Comparison of ENCODE assay signal across 15 mouse cellular contexts in the genomic region with DNA sequence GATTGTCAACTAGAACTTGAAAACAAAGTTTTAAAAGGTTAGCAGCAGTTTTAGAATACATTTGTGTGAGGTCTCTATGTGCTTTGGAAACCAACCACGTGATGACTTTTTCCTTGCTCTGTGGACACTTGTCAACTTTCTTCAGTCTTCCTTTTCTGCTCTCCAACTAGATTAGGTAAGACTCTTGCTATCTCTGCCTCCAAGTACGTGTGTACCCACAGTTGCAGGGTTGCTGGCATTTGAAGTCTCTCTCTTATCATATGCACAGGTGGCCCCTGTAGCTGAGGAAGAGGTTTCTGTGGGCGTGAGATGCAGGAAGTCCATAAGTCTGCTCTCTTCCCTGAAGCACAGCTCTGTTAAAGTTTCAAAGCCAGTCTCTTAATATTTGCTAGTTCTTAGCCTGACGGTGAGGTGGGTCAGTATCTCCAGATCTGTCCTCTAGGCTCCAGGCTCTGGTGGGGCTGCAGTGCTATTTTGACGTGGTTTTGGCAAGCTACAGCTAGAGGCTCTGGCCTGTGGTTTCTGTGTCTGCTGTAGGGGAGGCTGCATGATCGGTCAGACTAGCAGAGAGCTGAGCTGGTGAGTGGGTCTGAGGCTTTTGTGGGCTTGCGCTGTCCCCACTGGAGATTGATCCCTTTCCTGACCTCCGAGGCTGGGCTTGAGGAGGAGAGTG. TPM values are rescaled to one million over a fixed set of nuclear protein-coding genes. Genes with fewer than 3 reads are reported as not detected.
DNase-seq lines count a peak whose midpoint lies in the region; ATAC-seq and TF ChIP-seq lines count a peak whose summit lies in the region.
"Had no signal": no experiment of that assay in that cellular context is flagged by ENCODE, and none has a peak within 500 bp of the region (broad histone marks: within the 10 kb centered on the region; RNA-seq: fewer than 3 reads in every experiment).

No protein-coding gene starts in this region.

- H3K9ac ChIP-seq in intestine, embryonic 15.5 days: no peak overlapping the region
- H3K9ac ChIP-seq in forebrain, embryonic 13.5 days: no peak overlapping the region
- H3K9ac ChIP-seq: heart, embryonic 15.5 days; lung, embryonic 14.5 days; midbrain, embryonic 13.5 days had no signal

- no peak for TF ChIP-seq POLR2A in spleen, adult 2 months (IDR thresholded peaks at IDR 0.05; ENCODE audit: low read depth, low read length)

- H3K27me3 ChIP-seq in spleen, adult 2 months (ENCODE audit: control insufficient read depth, insufficient read depth, low read length): no peaks in the 10 kb centered on the region
- H3K27me3 ChIP-seq in intestine, embryonic 15.5 days (replicated peaks): no peaks in the 10 kb centered on the region
- H3K27me3 ChIP-seq in forebrain, embryonic 13.5 days: no peaks in the 10 kb centered on the region
- H3K27me3 ChIP-seq: heart, embryonic 15.5 days; midbrain, embryonic 13.5 days had no signal

- peaks cover 46% of the 10 kb centered on the region for H3K36me3 ChIP-seq in spleen, adult 2 months (ENCODE audit: control insufficient read depth, insufficient read depth, low read length)
- H3K36me3 ChIP-seq in intestine, embryonic 15.5 days: peaks cover 42% of the 10 kb centered on the region
- H3K36me3 ChIP-seq in forebrain, embryonic 13.5 days (ENCODE audit: poor library complexity, severe bottlenecking): peaks cover 81% of the 10 kb centered on the region

- H3K4me3 ChIP-seq in spleen, adult 2 months (ENCODE audit: extremely low read depth, insufficient read depth, insufficient read length): no peak overlapping the region
- no peak overlapping the region for H3K4me3 ChIP-seq in intestine, embryonic 15.5 days (replicated peaks)
- no peak overlapping the region for H3K4me3 ChIP-seq in forebrain, embryonic 13.5 days
- H3K4me3 ChIP-seq: heart, embryonic 15.5 days; midbrain, embryonic 13.5 days had no signal

- no peak for TF ChIP-seq CTCF in spleen, adult 2 months (IDR thresholded peaks at IDR 0.05; ENCODE audit: extremely low read depth, insufficient read depth, insufficient read length, insufficient replicate concordance)

- no peak overlapping the region for H3K4me2 ChIP-seq in intestine, embryonic 15.5 days (replicated peaks)
- H3K4me2 ChIP-seq in forebrain, embryonic 13.5 days: no peak overlapping the region
- H3K4me2 ChIP-seq: heart, embryonic 15.5 days; lung, embryonic 14.5 days; midbrain, embryonic 13.5 days had no signal

- no peaks in the 10 kb centered on the region; the same call in 1 of the 2 replicates for H3K4me1 ChIP-seq in spleen, adult 2 months (ENCODE audit: control insufficient read depth, insufficient read depth, insufficient read length)
- no peaks in the 10 kb centered on the region for H3K4me1 ChIP-seq in intestine, embryonic 15.5 days (replicated peaks)
- no peaks in the 10 kb centered on the region for H3K4me1 ChIP-seq in forebrain, embryonic 13.5 days
- H3K4me1 ChIP-seq: heart, embryonic 15.5 days; midbrain, embryonic 13.5 days had no signal

- WGBS in spleen, adult 2 months: 30% methylated on average over 8 of the region's 8 CpGs
- 91% methylated on average over 8 of the region's 8 CpGs for WGBS in intestine, embryonic 15.5 days
- 93% methylated on average over 8 of the region's 8 CpGs for WGBS in forebrain, embryonic 13.5 days

- ATAC-seq in intestine, embryonic 15.5 days: peak; percentile 55
- ATAC-seq in megakaryocyte progenitor cell, adult 5-6 weeks (replicated peaks; ENCODE audit: poor library complexity): peak; percentile 94
- no peak for ATAC-seq in forebrain, embryonic 13.5 days
- ATAC-seq: hindbrain, postnatal 0 days; midbrain, embryonic 13.5 days had no signal

- peak in 1 of 2 experiments; percentile 13 for DNase-seq in spleen, adult 2 months (ENCODE audit: low read depth in 1 of 2, low spot score in 2 of 2)
- DNase-seq in spleen, postnatal 14 days (ENCODE audit: low spot score in 2 of 2): no peak
- no peak for DNase-seq in urinary bladder, adult 18-20 months (ENCODE audit: low spot score in 2 of 2)
- no peak for DNase-seq in Muller cell, postnatal 12 days (ENCODE audit: inconsistent ontology term)
- DNase-seq in adrenal gland, adult 18-20 months (ENCODE audit: low spot score in 2 of 2): no peak
- DNase-seq: cerebellum, postnatal 10 days; kidney, postnatal 25 days; lung, embryonic 14.5 days had no signal

- peak overlapping the region; percentile 69 for H3K27ac ChIP-seq in spleen, adult 2 months (ENCODE audit: insufficient read depth, low read length)
- H3K27ac ChIP-seq in intestine, embryonic 15.5 days: no peak overlapping the region
- H3K27ac ChIP-seq in forebrain, embryonic 13.5 days: no peak overlapping the region
- H3K27ac ChIP-seq: heart, embryonic 15.5 days; hindbrain, postnatal 0 days; midbrain, embryonic 13.5 days had no signal

- H3K9me3 ChIP-seq in intestine, embryonic 15.5 days: no peaks in the 10 kb centered on the region
- no peaks in the 10 kb centered on the region for H3K9me3 ChIP-seq in forebrain, embryonic 13.5 days (replicated peaks)
- H3K9me3 ChIP-seq: heart, embryonic 15.5 days; midbrain, embryonic 13.5 days had no signal

RNA-seq across cellular contexts. Expression of gene Taco1, which starts 8.9 kb away (rescaled TPM):
- polyA plus RNA-seq in spleen, adult 2 months (2012; rRNA removed): 6.1 and 7.6 TPM in 2 replicates
- 12.0 and 14.0 TPM in 2 replicates for polyA plus RNA-seq in intestine, embryonic 15.5 days (2015; fragmentation: Nextera tagmentation; extraction: Ambion mirVana)
- total RNA-seq in megakaryocyte progenitor cell, adult 5-6 weeks (2015): 5.6 and 6.3 TPM in 2 replicates
- total RNA-seq in megakaryocyte progenitor cell, adult 5-6 weeks (2017): 11.0 and 17.9 TPM in 2 replicates
- 8.9 and 9.6 TPM in 2 replicates for polyA plus RNA-seq in forebrain, embryonic 13.5 days (2015; fragmentation: Nextera tagmentation; extraction: Ambion mirVana)
- 10 to 100 TPM; 32.3 to 33.3 TPM for total RNA-seq in adrenal gland, adult 18-20 months (2021)

RNA-seq across cellular contexts. Expression of gene Dcaf7, which starts 20.3 kb away (rescaled TPM):
- 35.8 and 44.0 TPM in 2 replicates for polyA plus RNA-seq in spleen, adult 2 months (2012; rRNA removed)
- polyA plus RNA-seq in intestine, embryonic 15.5 days (2015; fragmentation: Nextera tagmentation; extraction: Ambion mirVana): 51.6 and 52.3 TPM in 2 replicates
- total RNA-seq in megakaryocyte progenitor cell, adult 5-6 weeks (2015): 46.2 and 48.8 TPM in 2 replicates
- total RNA-seq in megakaryocyte progenitor cell, adult 5-6 weeks (2017): 45.5 and 48.9 TPM in 2 replicates
- polyA plus RNA-seq in forebrain, embryonic 13.5 days (2015; fragmentation: Nextera tagmentation; extraction: Ambion mirVana): 82.1 and 99.4 TPM in 2 replicates
- total RNA-seq in adrenal gland, adult 18-20 months (2021): 10 to 100 TPM; 44.5 to 47.6 TPM

RNA-seq across cellular contexts. Expression of gene Map3k3, which starts 27.5 kb away (rescaled TPM):
- 34.1 and 37.1 TPM in 2 replicates for polyA plus RNA-seq in spleen, adult 2 months (2012; rRNA removed)
- 14.2 and 18.0 TPM in 2 replicates for polyA plus RNA-seq in intestine, embryonic 15.5 days (2015; fragmentation: Nextera tagmentation; extraction: Ambion mirVana)
- 16.5 and 19.1 TPM in 2 replicates for total RNA-seq in megakaryocyte progenitor cell, adult 5-6 weeks (2015)
- total RNA-seq in megakaryocyte progenitor cell, adult 5-6 weeks (2017): 23.8 and 31.4 TPM in 2 replicates
- polyA plus RNA-seq in forebrain, embryonic 13.5 days (2015; fragmentation: Nextera tagmentation; extraction: Ambion mirVana): 9.5 and 11.9 TPM in 2 replicates
- total RNA-seq in adrenal gland, adult 18-20 months (2021): 10 to 100 TPM; 34.3 to 37.3 TPM

RNA-seq across cellular contexts. Expression of gene Kcnh6, which starts 49.0 kb away (rescaled TPM):
- 0.35 and 0.56 TPM in 2 replicates for polyA plus RNA-seq in spleen, adult 2 months (2012; rRNA removed)
- 2.2 and 2.5 TPM in 2 replicates for polyA plus RNA-seq in intestine, embryonic 15.5 days (2015; fragmentation: Nextera tagmentation; extraction: Ambion mirVana)
- total RNA-seq in megakaryocyte progenitor cell, adult 5-6 weeks (2015): 0.15 and 0.20 TPM in 2 replicates
- total RNA-seq in megakaryocyte progenitor cell, adult 5-6 weeks (2017): not detected in 2 replicates
- polyA plus RNA-seq in forebrain, embryonic 13.5 days (2015; fragmentation: Nextera tagmentation; extraction: Ambion mirVana): 0.40 and 0.54 TPM in 2 replicates
- under 1 TPM in 1 of 2 experiments, not detected in 1; 0.29 TPM for total RNA-seq in adrenal gland, adult 18-20 months (2021)
- total RNA-seq: gastrocnemius, adult 18-20 months had no signal
